Mouse (Mus musculus) embryonic facial prominence, embryonic 13.5 days (tissue): Measurements from ENCODE around the gene Rab15. TPM values are rescaled to one million over a fixed set of nuclear protein-coding genes. Genes with fewer than 3 reads are reported as not detected.

Experiments
- ATAC-seq: fragments of 200-750 bp; cut with Nextera tagmentation; 2 replicates; pipeline ENCODE4 v1.8.0; 2017; ENCODE audit warnings: low read depth; ENCODE audit not compliant: insufficient number of reproducible peaks, insufficient read depth, low FRiP score, low TSS enrichment
- H3K27ac ChIP-seq: fragments of 300-500 bp; sonication (generic); 2 replicates; pipeline ENCODE4 v1.5.1; 2015; ENCODE audit warnings: moderate library complexity, mild to moderate bottlenecking, inconsistent platforms
- H3K27me3 ChIP-seq: fragments of 300-500 bp; sonication (generic); 2 replicates; pipeline ENCODE4 v1.6.1; 2015; ENCODE audit warnings: mild to moderate bottlenecking, inconsistent platforms
- H3K36me3 ChIP-seq: fragments of 300-500 bp; sonication (generic); 2 replicates; pipeline ENCODE4 v1.6.1; 2015; ENCODE audit warnings: mild to moderate bottlenecking, inconsistent platforms
- H3K4me1 ChIP-seq: fragments of 300-500 bp; sonication (generic); 2 replicates; pipeline ENCODE4 v1.6.1; 2015; ENCODE audit warnings: inconsistent platforms
- H3K4me2 ChIP-seq: fragments of 300-500 bp; sonication (generic); 2 replicates; pipeline ENCODE4 v1.6.1; 2015; ENCODE audit warnings: moderate library complexity, mild to moderate bottlenecking, inconsistent platforms
- H3K4me3 ChIP-seq: fragments of 300-500 bp; sonication (generic); 2 replicates; pipeline ENCODE4 v1.5.1; 2015; ENCODE audit warnings: mild to moderate bottlenecking, inconsistent platforms
- H3K9ac ChIP-seq: fragments of 300-500 bp; sonication (generic); 2 replicates; pipeline ENCODE4 v1.6.1; 2015; ENCODE audit warnings: mild to moderate bottlenecking, inconsistent platforms
- H3K9me3 ChIP-seq: fragments of 300-500 bp; sonication (generic); 2 replicates; pipeline ENCODE4 v1.6.1; 2016; ENCODE audit warnings: inconsistent platforms
- WGBS: fragments of 180-500 bp; shearing (Covaris S2); methylation state at CpG from one replicate; pipeline ENCODE4 v1.1.7; 2015; ENCODE audit warnings: mixed read lengths; 5-methylcytosine and 5-hydroxymethylcytosine counted together
- polyA plus RNA-seq: library from polyadenylated mRNA; unstranded; fragments of >200 nt; fragmentation: Nextera tagmentation; extraction: Ambion mirVana; gene quantifications from 2 replicates; pipeline ENCODE4 v1.2.1, GENCODE M21; 2015

Gene Rab15
- polyA plus RNA-seq, 1 experiment from 2014 or later, result 27.1 TPM

DNA sequence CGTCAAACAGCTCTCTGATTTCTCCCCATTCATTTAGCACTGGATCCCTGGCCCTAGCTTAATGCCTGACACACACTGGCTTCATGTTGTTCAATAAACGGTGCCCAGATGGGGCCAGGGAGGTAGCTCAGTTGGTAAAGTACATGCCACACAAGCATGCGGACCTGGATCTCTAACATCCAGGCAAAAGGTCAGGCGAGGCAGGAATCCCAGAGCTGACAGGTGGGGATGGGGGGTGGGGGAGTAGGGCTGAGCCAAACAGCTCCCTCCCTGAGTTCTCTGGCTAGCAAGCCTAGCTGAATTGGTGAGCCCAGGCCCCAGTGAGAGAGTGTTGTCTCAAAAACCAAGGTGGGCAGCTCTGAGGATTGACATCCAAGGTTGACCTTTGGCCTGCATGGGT is 5.5 kb downstream of the Rab15 start:
- no peak overlapping the region for H3K4me3 ChIP-seq
- no peak overlapping the region for H3K9ac ChIP-seq
- peaks cover 16% of the 10 kb centered on the region for H3K27me3 ChIP-seq
- no peaks in the 10 kb centered on the region for H3K9me3 ChIP-seq
- H3K4me1 ChIP-seq, result peaks cover 52% of the 10 kb centered on the region
- H3K27ac ChIP-seq, result peak overlapping the region; percentile 80; the same call in 1 of the 2 replicates
- no peaks in the 10 kb centered on the region for H3K36me3 ChIP-seq
- WGBS, result 46% methylated on average over 4 of the region's 4 CpGs
- H3K4me2 ChIP-seq, result no peak overlapping the region
- no peak for ATAC-seq

DNA sequence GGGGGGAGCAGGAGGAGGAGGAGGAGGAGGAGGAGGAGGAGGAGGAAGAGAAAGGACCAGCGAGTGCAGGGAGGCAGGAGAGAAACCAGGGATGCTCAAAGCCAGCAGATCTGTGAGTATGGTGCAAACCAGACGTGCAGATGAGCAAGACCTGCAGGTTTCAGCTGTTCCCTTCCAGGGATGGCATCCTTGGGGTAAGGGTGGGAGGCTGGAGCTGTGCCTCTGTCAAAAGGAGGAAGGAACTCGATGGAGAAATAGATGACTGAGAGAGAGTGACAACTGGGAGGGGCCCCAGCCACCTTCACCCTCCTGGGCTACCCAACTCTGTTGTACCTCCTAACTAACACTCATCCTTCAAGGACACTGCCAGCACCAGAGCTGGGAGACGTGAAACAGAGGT is 6.0 kb downstream of the Rab15 start:
- Histone ChIP-seq H3K4me3 (no peak overlapping the region), H3K9ac (no peak overlapping the region), H3K9me3 (no peaks in the 10 kb centered on the region), H3K27me3 (peaks cover 15% of the 10 kb centered on the region), H3K4me1 (peaks cover 51% of the 10 kb centered on the region), H3K4me2 (no peak overlapping the region), H3K27ac (peak overlapping the region; percentile 80; the same call in 1 of the 2 replicates), H3K36me3 (no peaks in the 10 kb centered on the region)
- 48% methylated on average over 4 of the region's 4 CpGs for WGBS
- no peak for ATAC-seq

DNA sequence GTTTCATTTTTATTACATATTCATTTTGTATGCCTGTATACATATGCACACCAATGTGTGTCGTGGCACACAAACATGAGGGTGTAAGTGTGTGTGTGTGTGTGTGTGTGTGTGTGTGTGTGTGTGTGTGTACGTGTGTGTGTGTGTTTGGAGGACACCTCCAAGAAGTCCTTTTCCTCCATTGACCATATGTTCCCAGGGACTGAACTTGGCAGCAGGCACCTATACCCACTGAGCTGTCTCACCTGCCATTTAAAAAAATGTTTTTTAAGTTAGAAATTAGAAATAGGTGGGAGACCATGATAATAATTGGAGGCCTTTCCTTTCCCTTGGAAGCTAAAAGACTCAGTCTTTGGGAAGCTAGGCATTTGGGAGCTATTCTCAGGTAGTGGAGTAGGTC is 8.6 kb downstream of the Rab15 start:
- WGBS, result 75% methylated on average over 2 of the region's 2 CpGs
- ATAC-seq, result no peak
- Histone ChIP-seq H3K9me3 (no peaks in the 10 kb centered on the region), H3K4me1 (peaks cover 30% of the 10 kb centered on the region), H3K36me3 (no peaks in the 10 kb centered on the region), H3K4me3 (no peak overlapping the region), H3K27me3 (no peaks in the 10 kb centered on the region), H3K4me2 (no peak overlapping the region), H3K9ac (no peak overlapping the region), H3K27ac (no peak overlapping the region)

DNA sequence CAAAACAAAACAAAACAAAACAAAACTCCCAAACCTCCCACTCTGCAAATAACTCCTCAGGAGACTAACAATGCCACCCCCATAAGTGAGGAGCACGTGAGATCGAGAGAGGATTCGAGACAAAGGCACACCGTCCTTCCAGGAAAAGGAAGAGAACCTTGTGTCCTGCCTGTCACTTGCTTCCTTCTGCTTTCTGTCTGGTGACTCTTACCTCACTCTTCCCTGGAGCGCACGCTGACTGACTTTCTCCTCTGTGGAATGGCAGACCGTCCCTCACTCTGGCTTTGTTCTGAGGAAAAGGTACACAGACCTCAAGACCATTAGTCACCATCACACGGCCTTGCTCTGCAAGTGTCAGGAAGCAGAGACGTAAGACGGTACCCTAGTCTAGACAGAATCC is 9.2 kb downstream of the Rab15 start:
- Histone ChIP-seq H3K36me3 (no peaks in the 10 kb centered on the region), H3K4me2 (no peak overlapping the region), H3K27me3 (no peaks in the 10 kb centered on the region), H3K4me1 (peaks cover 26% of the 10 kb centered on the region), H3K9ac (no peak overlapping the region), H3K4me3 (no peak overlapping the region), H3K27ac (no peak overlapping the region), H3K9me3 (no peaks in the 10 kb centered on the region)
- no peak for ATAC-seq
- WGBS, result 80% methylated on average over 10 of the region's 10 CpGs

DNA sequence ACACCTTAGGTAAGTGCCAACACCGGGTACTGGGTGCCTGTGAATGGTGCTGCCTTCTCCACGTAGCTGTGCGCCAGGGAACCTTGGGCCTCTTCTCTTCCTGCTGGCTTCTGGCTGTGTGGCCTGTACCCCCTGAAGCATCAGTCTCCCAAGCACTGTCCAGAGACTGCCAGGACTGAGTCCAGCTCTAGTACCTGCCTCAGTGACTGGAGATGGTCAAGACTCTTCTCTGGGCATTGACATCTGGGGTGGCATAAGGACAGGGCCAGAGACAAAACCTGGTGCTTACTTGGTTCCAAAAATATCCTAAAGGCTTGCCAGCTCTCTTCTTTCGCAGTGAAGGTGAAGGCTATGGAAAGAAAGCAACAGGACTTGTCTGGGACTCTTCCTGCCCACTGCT is 11.7 kb downstream of the Rab15 start:
- Histone ChIP-seq H3K9me3 (no peaks in the 10 kb centered on the region), H3K27me3 (no peaks in the 10 kb centered on the region), H3K27ac (no peak overlapping the region), H3K36me3 (no peaks in the 10 kb centered on the region), H3K4me1 (peaks cover 5% of the 10 kb centered on the region), H3K4me2 (no peak overlapping the region), H3K4me3 (no peak overlapping the region), H3K9ac (no peak overlapping the region)
- ATAC-seq, result no peak
- WGBS, result 95% methylated on average over 4 of the region's 4 CpGs

DNA sequence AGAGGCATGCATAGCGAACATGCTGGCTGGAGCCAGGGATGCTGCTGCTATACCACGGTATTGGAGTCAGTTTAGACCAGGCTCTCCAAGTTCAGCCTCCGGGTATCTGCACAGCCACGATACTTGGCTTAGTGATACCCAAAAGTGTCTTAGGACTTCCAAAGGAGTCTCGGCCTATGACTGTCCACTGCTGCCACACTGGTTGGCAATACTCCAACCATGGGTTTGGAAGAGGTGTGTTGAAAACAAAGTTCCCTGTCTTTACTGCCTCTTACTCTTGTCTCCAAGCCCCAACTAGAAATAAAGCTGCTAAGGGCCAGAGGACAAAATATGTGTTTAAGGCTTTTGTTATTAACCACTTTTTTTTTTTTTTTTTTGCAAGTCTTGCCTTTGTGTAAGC is 12.2 kb downstream of the Rab15 start:
- Histone ChIP-seq H3K4me3 (no peak overlapping the region), H3K4me1 (peaks cover 4% of the 10 kb centered on the region), H3K9ac (no peak overlapping the region), H3K4me2 (no peak overlapping the region), H3K27ac (0 out of 2 replicates have a peak overlapping the region, but pooled peaks have one; percentile 16), H3K36me3 (no peaks in the 10 kb centered on the region), H3K27me3 (no peaks in the 10 kb centered on the region), H3K9me3 (no peaks in the 10 kb centered on the region)
- ATAC-seq, result no peak
- 87% methylated on average over 5 of the region's 5 CpGs for WGBS

DNA sequence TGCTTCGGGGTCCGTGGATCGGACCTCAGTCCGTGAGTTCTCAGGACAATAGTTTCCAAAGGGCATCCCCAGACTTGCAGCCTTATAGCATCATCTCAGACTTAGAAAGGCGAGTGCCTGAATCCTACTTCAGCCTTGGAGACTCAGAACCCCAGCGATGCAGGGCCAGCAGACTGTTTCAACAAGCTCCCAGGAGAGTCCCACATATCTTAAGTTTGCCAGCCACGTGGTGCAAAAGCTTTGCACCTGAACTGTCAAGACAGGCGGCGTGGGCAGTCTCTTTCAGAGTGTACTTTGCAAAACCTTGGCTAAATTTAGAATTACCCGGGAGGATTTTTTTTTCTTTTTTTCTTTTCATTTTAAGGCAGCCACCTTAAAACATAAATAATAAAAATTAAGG is 14.9 kb downstream of the Rab15 start:
- H3K9ac ChIP-seq, result no peak overlapping the region
- no peak overlapping the region for H3K4me2 ChIP-seq
- H3K4me3 ChIP-seq, result no peak overlapping the region
- no peak overlapping the region for H3K27ac ChIP-seq
- no peaks in the 10 kb centered on the region for H3K27me3 ChIP-seq
- H3K36me3 ChIP-seq, result peaks cover 4% of the 10 kb centered on the region; the same call in 1 of the 2 replicates
- WGBS, result 78% methylated on average over 10 of the region's 10 CpGs
- no peak for ATAC-seq
- no peaks in the 10 kb centered on the region for H3K4me1 ChIP-seq
- no peaks in the 10 kb centered on the region for H3K9me3 ChIP-seq

DNA sequence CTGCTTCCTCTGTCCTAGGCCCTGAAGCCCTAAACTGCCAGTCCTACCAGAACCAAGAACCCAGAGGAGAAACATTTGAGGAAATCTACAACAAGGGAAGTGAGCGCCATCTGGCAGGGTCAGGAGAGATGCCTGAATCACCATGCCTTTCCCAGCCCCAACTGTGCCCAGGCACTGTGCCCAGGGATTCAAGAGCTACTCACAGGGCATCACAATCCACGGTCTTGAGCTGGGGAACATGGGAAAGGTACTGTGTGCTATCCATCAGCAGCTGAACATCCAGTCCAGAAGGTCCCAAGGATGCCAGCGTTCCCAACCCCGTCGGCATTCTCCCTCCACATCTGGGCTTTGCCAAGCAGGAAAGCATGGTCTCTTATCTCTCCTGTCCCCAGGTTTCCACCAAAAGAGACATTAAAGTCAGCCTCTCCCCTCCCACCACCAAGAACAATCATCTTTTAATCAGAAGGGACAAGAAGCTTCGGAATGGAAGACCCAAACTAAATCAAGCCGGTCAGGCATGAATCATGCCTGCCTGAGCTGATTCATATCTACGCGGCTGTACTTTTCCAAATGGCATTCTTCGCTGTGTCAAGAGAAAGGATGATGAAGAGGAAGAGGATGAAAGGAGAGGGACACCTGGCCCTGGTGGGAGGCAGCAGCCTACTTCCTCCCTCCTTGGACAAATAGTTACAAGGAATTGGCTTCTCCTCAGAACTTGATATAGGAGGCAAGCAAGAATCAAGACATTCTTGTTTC is 17.5 kb downstream of the Rab15 start:
- WGBS, result 83% methylated on average over 10 of the region's 10 CpGs
- no peak for ATAC-seq

DNA sequence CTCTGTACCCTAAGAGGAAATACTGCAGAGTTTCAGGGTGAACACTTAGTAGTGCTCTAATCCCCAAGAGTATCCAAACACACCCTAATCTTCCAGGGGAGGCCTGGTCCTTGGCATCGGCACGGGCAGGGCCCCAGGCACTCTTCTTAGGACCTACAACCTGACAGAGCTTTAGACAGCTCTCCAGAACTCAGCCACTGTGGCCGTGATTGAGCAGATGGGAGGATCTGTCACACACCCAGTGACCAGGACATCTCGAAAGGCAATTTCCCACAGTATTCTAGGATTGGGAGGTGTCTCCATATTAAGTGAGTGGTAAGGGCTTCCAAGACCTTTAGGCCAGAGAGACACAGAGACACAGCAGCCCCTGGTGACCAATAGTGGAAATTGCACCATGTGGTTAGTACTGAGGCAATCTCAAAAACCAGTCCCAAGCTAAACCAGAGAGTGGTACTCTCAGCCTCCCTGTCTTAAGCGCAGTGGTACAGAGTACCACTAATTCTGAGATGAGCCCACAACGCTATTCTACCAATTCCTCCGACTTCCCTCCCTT is 18.9 kb downstream of the Rab15 start:
- Histone ChIP-seq H3K9ac (no peak overlapping the region), H3K27me3 (no peaks in the 10 kb centered on the region), H3K9me3 (no peaks in the 10 kb centered on the region), H3K4me2 (no peak overlapping the region), H3K4me3 (no peak overlapping the region), H3K4me1 (no peaks in the 10 kb centered on the region), H3K36me3 (peaks cover 15% of the 10 kb centered on the region), H3K27ac (no peak overlapping the region)
- 53% methylated on average over 7 of the region's 7 CpGs for WGBS
- no peak for ATAC-seq

More for the DNA sequence above, 17.5 kb downstream of the Rab15 start:
- H3K4me3 ChIP-seq, result no peak overlapping the region
- H3K36me3 ChIP-seq, result peaks cover 12% of the 10 kb centered on the region
- H3K4me1 ChIP-seq, result no peaks in the 10 kb centered on the region
- H3K4me2 ChIP-seq, result no peak overlapping the region
- no peaks in the 10 kb centered on the region for H3K9me3 ChIP-seq
- H3K27me3 ChIP-seq, result no peaks in the 10 kb centered on the region
- H3K27ac ChIP-seq, result no peak overlapping the region
- no peak overlapping the region for H3K9ac ChIP-seq

DNA sequence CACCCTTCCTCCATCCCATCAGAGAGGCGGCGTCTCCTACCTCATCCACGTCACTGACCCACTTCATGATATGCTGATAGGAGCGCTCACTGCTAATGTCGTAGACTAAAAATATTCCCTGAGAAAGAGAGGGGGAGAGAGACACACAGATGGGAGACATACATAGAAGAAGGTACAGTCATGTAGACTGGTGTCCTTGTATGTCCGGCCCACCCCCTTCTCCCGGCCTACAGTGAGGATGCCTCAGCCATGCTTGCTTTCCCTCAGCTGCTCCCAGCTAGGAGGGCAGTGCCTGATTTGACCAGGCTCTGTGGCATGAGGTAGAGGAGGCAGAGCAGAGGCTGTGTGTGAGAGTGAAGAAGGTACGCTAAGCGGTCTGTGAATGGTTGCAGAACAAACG is 19.7 kb downstream of the Rab15 start:
- Histone ChIP-seq H3K4me1 (no peaks in the 10 kb centered on the region), H3K4me2 (no peak overlapping the region), H3K4me3 (no peak overlapping the region), H3K27ac (no peak overlapping the region), H3K36me3 (peaks cover 15% of the 10 kb centered on the region), H3K9ac (no peak overlapping the region), H3K27me3 (no peaks in the 10 kb centered on the region), H3K9me3 (no peaks in the 10 kb centered on the region)
- no peak for ATAC-seq
- 90% methylated on average over 10 of the region's 10 CpGs for WGBS

DNA sequence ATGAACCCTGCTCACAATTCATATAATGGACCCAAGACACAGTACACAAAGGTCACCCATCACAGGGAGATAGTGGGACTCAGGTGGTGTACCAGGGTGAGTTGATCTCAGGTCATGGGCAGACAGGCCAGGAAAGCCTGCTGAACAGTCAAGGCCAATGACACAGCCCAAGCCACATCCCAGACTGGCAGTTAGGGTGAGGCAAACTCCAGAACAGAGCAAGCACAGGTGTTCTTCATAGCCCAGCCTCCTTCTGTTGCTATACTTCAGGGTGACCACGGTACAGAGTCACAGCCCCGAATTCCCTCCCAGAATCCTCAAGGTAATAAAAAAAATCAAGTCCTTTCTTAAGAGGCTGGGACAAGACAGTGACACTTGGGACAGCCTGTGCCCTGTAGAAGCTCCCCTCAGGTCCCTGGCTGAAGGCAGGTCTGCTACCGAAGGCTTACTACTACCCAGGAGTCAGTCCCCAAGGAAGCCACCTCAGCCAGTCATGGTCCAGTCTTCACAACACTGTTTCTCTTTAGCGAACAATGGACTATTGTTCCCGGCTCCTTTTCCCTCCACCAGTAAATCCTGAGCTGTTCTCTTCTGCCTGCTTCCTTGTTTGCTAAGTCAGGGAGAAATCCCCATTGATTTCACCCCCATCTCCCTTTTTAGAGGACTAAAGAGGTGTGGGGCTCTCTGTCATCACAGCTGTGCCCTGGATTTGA is 24.5 kb downstream of the Rab15 start:
- ATAC-seq, result no peak
- H3K4me1 ChIP-seq, result no peaks in the 10 kb centered on the region
- H3K4me2 ChIP-seq, result no peak overlapping the region
- no peak overlapping the region for H3K27ac ChIP-seq
- H3K27me3 ChIP-seq, result no peaks in the 10 kb centered on the region
- no peak overlapping the region for H3K9ac ChIP-seq
- peaks cover 14% of the 10 kb centered on the region for H3K36me3 ChIP-seq
- 51% methylated on average over 5 of the region's 5 CpGs for WGBS
- H3K4me3 ChIP-seq, result no peak overlapping the region
- H3K9me3 ChIP-seq, result no peaks in the 10 kb centered on the region
